9 mouse cellular contexts compared by ENCODE assay signal in the genomic region with DNA sequence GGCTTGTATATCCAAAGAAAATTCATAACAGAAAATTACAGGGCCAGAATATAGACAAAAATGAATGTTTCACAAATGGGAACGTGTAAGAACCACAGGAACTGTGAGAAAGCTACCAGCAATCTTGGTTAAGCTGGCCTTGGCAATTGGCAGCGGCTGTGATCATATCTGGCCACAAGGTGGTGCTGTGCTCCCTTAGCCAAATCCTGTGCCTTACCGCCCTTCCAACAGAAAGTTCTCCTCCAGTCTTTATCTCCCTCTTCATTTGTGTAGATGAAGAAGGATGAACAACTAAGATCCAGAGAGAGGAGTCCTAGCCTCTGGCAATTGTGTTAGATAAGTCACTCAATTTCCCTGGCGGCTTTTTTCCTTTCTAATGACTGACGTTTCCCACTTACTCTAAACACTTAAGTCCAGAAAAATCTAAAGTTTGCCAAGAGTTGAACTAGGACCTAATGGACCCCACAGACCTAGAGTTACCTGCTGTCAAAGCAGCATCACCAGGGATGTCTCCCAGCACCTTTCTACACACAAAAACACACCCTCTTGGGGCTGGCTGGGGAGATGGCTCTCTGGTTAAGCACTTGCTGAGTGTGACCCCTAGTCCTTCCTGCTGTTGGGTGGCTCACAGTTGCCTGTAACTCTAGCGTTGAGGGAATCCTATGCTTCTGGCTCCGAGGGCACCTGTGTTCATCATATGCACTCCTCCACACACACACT. TPM values are rescaled to one million over a fixed set of nuclear protein-coding genes. Genes with fewer than 3 reads are reported as not detected.
DNase-seq lines count a peak whose midpoint lies in the region; ATAC-seq lines count a peak whose summit lies in the region.
"Had no signal": no experiment of that assay in that cellular context is flagged by ENCODE, and none has a peak within 500 bp of the region (broad histone marks: within the 10 kb centered on the region; RNA-seq: fewer than 3 reads in every experiment).

No protein-coding gene starts in this region.

- intact Hi-C loops in gastrocnemius, postnatal 14 days (cut with DNase I; ENCODE audit: low total_unique reads) = loop anchor here (2.0 to 10.0 kb wide), 3 partner anchors 32 to 345 kb away; partner anchors contain the start of gene Lrrk1

- no peaks in the 10 kb centered on the region for H3K27me3 ChIP-seq in hindbrain, embryonic 11.5 days (ENCODE audit: control insufficient read depth, insufficient read depth, low read length)
- H3K27me3 ChIP-seq in hindbrain, embryonic 12.5 days = no peaks in the 10 kb centered on the region
- no peaks in the 10 kb centered on the region for H3K27me3 ChIP-seq in kidney, embryonic 16.5 days (ENCODE audit: insufficient read depth, low read length)
- H3K27me3 ChIP-seq in lung, embryonic 15.5 days = no peaks in the 10 kb centered on the region

- no peak overlapping the region for H3K4me2 ChIP-seq in hindbrain, embryonic 11.5 days (replicated peaks; ENCODE audit: low read depth, low read length)
- no peak overlapping the region for H3K4me2 ChIP-seq in hindbrain, embryonic 12.5 days (replicated peaks)
- no peak overlapping the region for H3K4me2 ChIP-seq in kidney, embryonic 16.5 days (replicated peaks; ENCODE audit: low read depth, low read length)
- no peak overlapping the region for H3K4me2 ChIP-seq in lung, embryonic 15.5 days

- ATAC-seq in hindbrain, embryonic 11.5 days (ENCODE audit: low FRiP score) = no peak
- no peak for ATAC-seq in hindbrain, embryonic 12.5 days (ENCODE audit: low FRiP score)
- ATAC-seq in kidney, embryonic 16.5 days (ENCODE audit: low FRiP score, low TSS enrichment) = peak; percentile 31; the same call in 1 of the 2 replicates
- ATAC-seq in lung, embryonic 15.5 days (ENCODE audit: borderline replicate concordance, extremely low read depth, low FRiP score, low TSS enrichment) = no peak

- H3K9me3 ChIP-seq in hindbrain, embryonic 11.5 days (ENCODE audit: control insufficient read depth, low read length) = no peaks in the 10 kb centered on the region
- H3K9me3 ChIP-seq in hindbrain, embryonic 12.5 days (replicated peaks) = no peaks in the 10 kb centered on the region
- H3K9me3 ChIP-seq in kidney, embryonic 16.5 days (ENCODE audit: low read length) = no peaks in the 10 kb centered on the region
- H3K9me3 ChIP-seq in lung, embryonic 15.5 days = no peaks in the 10 kb centered on the region

- H3K36me3 ChIP-seq in hindbrain, embryonic 11.5 days (ENCODE audit: control insufficient read depth, insufficient read depth, low read length) = no peaks in the 10 kb centered on the region
- no peaks in the 10 kb centered on the region for H3K36me3 ChIP-seq in hindbrain, embryonic 12.5 days
- H3K36me3 ChIP-seq in kidney, embryonic 16.5 days (ENCODE audit: insufficient read depth, low read length) = peaks cover 11% of the 10 kb centered on the region; the same call in 1 of the 2 replicates
- H3K36me3 ChIP-seq in lung, embryonic 15.5 days = peaks cover 5% of the 10 kb centered on the region

- WGBS in hindbrain, embryonic 11.5 days = 45% methylated on average over 7 of the region's 7 CpGs
- 46% methylated on average over 7 of the region's 7 CpGs for WGBS in hindbrain, embryonic 12.5 days
- WGBS in kidney, embryonic 16.5 days = 41% methylated on average over 7 of the region's 7 CpGs
- WGBS in lung, embryonic 15.5 days = 30% methylated on average over 7 of the region's 7 CpGs

- H3K27ac ChIP-seq in hindbrain, embryonic 11.5 days (ENCODE audit: low read depth, low read length) = no peak overlapping the region
- H3K27ac ChIP-seq in hindbrain, embryonic 12.5 days = no peak overlapping the region
- H3K27ac ChIP-seq in kidney, embryonic 16.5 days (ENCODE audit: low read length) = no peak overlapping the region
- H3K27ac ChIP-seq in lung, embryonic 15.5 days = peak overlapping the region; percentile 72

- H3K9ac ChIP-seq in hindbrain, embryonic 11.5 days (ENCODE audit: low read depth, low read length) = no peak overlapping the region
- H3K9ac ChIP-seq in hindbrain, embryonic 12.5 days = no peak overlapping the region
- H3K9ac ChIP-seq in kidney, embryonic 16.5 days (replicated peaks; ENCODE audit: low read length) = no peak overlapping the region
- H3K9ac ChIP-seq in lung, embryonic 15.5 days = no peak overlapping the region

- DNase-seq in hindbrain, embryonic 11.5 days (ENCODE audit: low spot score) = peak; percentile 87
- DNase-seq in Muller cell, postnatal 12 days (ENCODE audit: inconsistent ontology term) = peak; percentile 69
- DNase-seq in cerebellum, postnatal 25 days = peak; percentile 59 to 73
- DNase-seq in gastrocnemius, postnatal 14 days = peak; percentile 59
- DNase-seq in right cerebral cortex, postnatal 36 days (ENCODE audit: low spot score in 2 of 2) = peak; percentile 17 to 50

- H3K4me1 ChIP-seq in hindbrain, embryonic 11.5 days (replicated peaks; ENCODE audit: control insufficient read depth, insufficient read depth, low read length) = no peaks in the 10 kb centered on the region
- H3K4me1 ChIP-seq in hindbrain, embryonic 12.5 days = no peaks in the 10 kb centered on the region; the same call in 1 of the 2 replicates
- H3K4me1 ChIP-seq in kidney, embryonic 16.5 days (ENCODE audit: insufficient read depth, low read length) = no peaks in the 10 kb centered on the region
- peaks cover 55% of the 10 kb centered on the region for H3K4me1 ChIP-seq in lung, embryonic 15.5 days

- no peak overlapping the region for H3K4me3 ChIP-seq in hindbrain, embryonic 11.5 days (ENCODE audit: low read depth, low read length)
- no peak overlapping the region for H3K4me3 ChIP-seq in hindbrain, embryonic 12.5 days
- H3K4me3 ChIP-seq in kidney, embryonic 16.5 days (ENCODE audit: low read length) = no peak overlapping the region
- no peak overlapping the region for H3K4me3 ChIP-seq in lung, embryonic 15.5 days

RNA-seq across cellular contexts. Expression of gene Gm10974, which starts 55.6 kb away (rescaled TPM):
- polyA plus RNA-seq in hindbrain, embryonic 11.5 days (2014; fragmentation: Nextera tagmentation; extraction: Ambion mirVana) = not detected in 2 replicates
- not detected in 2 replicates for polyA plus RNA-seq in hindbrain, embryonic 12.5 days (2016; fragmentation: Nextera tagmentation; extraction: Ambion mirVana)
- not detected for total RNA-seq in gastrocnemius, postnatal 14 days (2021)
- polyA plus RNA-seq in kidney, embryonic 16.5 days (2015; fragmentation: Nextera tagmentation; extraction: Ambion mirVana) = not detected in 2 replicates
- polyA plus RNA-seq in lung, embryonic 15.5 days (2015; fragmentation: Nextera tagmentation; extraction: Ambion mirVana) = not detected in 2 replicates
- total RNA-seq: adrenal gland, postnatal 4 days had no signal

Comparison
In these comparisons a context has a peak if more than half of its experiments do, and no peak if none do; other contexts are left out.
1. DNase-seq: peak in every context shown above with its lines; median percentile 87 in hindbrain, embryonic 11.5 days; 69 in Muller cell, postnatal 12 days; 66 in cerebellum, postnatal 25 days; 59 in gastrocnemius, postnatal 14 days; 34 in right cerebral cortex, postnatal 36 days.